Mouse (Mus musculus) limb, embryonic 14.5 days (tissue): ENCODE measurements at regions not wholly inside any gene's neighbourhood (a gene's known extent, or its start where the extent isn't known, plus 50 kb on each side); places are given as distances from the start of the nearest gene placed in this dataset.

Experiments
- ATAC-seq: fragments of 200-750 bp; cut with Nextera tagmentation; 2 replicates; pipeline ENCODE4 v1.8.0; 2017; ENCODE audit warnings: low read depth, moderate number of reproducible peaks, moderate TSS enrichment; ENCODE audit not compliant: low FRiP score
- DNase-seq: peaks from one replicate; pipeline ENCODE4 v3.0.0-alpha.2; 2015; ENCODE audit warnings: low spot score
- H3K27ac ChIP-seq: fragments of 300-500 bp; sonication (generic); replicated peaks from 2 replicates; pipeline ENCODE4 v1.5.1; 2014; ENCODE audit warnings: low read depth, mild to moderate bottlenecking, low read length, moderate library complexity, mixed read lengths
- H3K27me3 ChIP-seq: fragments of 300-500 bp; sonication (generic); 2 replicates; pipeline ENCODE4 v1.6.1; 2014; ENCODE audit warnings: low read length, mixed read lengths; ENCODE audit not compliant: control insufficient read depth, insufficient read depth
- H3K36me3 ChIP-seq: fragments of 300-500 bp; sonication (generic); 2 replicates; pipeline ENCODE4 v1.6.1; 2014; ENCODE audit warnings: mild to moderate bottlenecking, low read length, moderate library complexity, mixed read lengths; ENCODE audit not compliant: control insufficient read depth, insufficient read depth
- H3K4me1 ChIP-seq: fragments of 300-500 bp; sonication (generic); 2 replicates; pipeline ENCODE4 v1.6.1; 2014; ENCODE audit warnings: antibody characterized with exemption, low read length, mixed read lengths; ENCODE audit not compliant: control insufficient read depth, insufficient read depth
- H3K4me2 ChIP-seq: fragments of 300-500 bp; sonication (generic); replicated peaks from 2 replicates; pipeline ENCODE4 v1.6.1; 2014; ENCODE audit warnings: low read depth, mild to moderate bottlenecking, low read length, moderate library complexity; ENCODE audit not compliant: severe bottlenecking
- H3K4me3 ChIP-seq: fragments of 300-500 bp; sonication (generic); replicated peaks from 2 replicates; pipeline ENCODE4 v1.5.1; 2014; ENCODE audit warnings: low read length
- H3K9ac ChIP-seq: fragments of 300-500 bp; sonication (generic); 2 replicates; pipeline ENCODE4 v1.6.1; 2014; ENCODE audit warnings: mild to moderate bottlenecking, low read depth, low read length, moderate library complexity; ENCODE audit not compliant: severe bottlenecking
- H3K9me3 ChIP-seq: fragments of 300-500 bp; sonication (generic); 2 replicates; pipeline ENCODE4 v1.6.1; 2016; ENCODE audit warnings: low read length; ENCODE audit not compliant: control insufficient read depth
- POLR2A ChIP-seq: fragments of 200-500 bp; IDR thresholded peaks from 2 replicates; pipeline ENCODE4 v1.8.0; 2012; ENCODE audit warnings: inconsistent platforms, mild to moderate bottlenecking, moderate library complexity, borderline replicate concordance; ENCODE audit not compliant: insufficient read depth, insufficient read length; ENCODE audit errors: extremely low read depth
- WGBS: fragments of 180-500 bp; shearing (Covaris S2); extraction: QIAGEN DNeasy Blood & Tissue Kit; methylation state at CpG from one replicate; pipeline ENCODE4 v1.1.7; 2014; 5-methylcytosine and 5-hydroxymethylcytosine counted together

DNA sequence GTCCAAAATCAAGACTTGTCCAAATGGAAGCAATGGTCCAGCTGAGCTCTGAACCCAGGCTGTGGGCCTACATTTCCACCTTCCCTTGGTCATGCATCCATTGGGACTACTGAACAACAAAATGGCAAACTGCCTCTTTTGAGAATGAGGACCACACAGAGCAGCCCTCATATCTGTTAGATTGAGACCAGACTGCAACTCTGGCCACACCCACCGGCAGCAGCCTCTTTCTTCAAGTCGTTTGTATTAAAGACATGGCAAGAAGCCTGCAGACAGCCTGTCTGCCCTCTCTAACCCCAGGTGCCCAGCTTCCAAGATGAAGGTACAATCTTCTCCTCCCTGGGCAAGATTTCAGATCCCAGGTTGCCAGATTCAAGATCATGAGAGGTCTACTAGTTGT, 51.8 kb upstream of the St6galnac3 start:
- Histone ChIP-seq H3K27ac (no peak overlapping the region), H3K9me3 (no peaks in the 10 kb centered on the region), H3K9ac (no peak overlapping the region), H3K4me1 (no peaks in the 10 kb centered on the region), H3K4me3 (no peak overlapping the region), H3K4me2 (no peak overlapping the region), H3K36me3 (no peaks in the 10 kb centered on the region), H3K27me3 (no peaks in the 10 kb centered on the region)
- 48% methylated on average over 2 of the region's 2 CpGs for whole genome bisulfite sequencing
- no peak for DNase-seq
- no peak for ATAC-seq
- no peak for TF ChIP-seq POLR2A

DNA sequence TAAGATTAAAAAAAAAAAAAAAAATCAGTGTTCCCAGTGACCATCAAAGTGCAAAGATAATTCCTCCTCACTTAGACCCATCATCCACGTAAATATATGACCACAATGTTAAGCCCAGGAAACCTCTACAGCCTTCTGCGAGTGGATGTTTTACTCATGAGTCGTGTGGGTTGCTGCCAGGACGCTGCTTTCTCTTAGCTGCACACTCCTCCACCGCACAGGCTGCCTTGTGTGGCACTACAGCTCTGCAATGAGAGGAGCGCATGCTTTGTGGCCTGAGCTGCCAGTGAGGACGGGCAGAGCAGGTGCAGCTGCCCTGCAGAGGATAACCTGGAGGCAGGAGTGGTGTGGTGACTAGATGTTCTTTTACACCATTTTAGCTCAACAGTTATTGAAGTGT, 53.4 kb upstream of the St6galnac3 start:
- DNase-seq (no peak), ATAC-seq (no peak)
- TF ChIP-seq POLR2A = no peak
- H3K4me3 ChIP-seq = no peak overlapping the region
- H3K27me3 ChIP-seq = no peaks in the 10 kb centered on the region
- H3K9me3 ChIP-seq = no peaks in the 10 kb centered on the region
- H3K9ac ChIP-seq = no peak overlapping the region
- no peak overlapping the region for H3K27ac ChIP-seq
- H3K4me2 ChIP-seq = no peak overlapping the region
- WGBS = 74% methylated on average over 7 of the region's 7 CpGs
- no peaks in the 10 kb centered on the region for H3K36me3 ChIP-seq
- no peaks in the 10 kb centered on the region for H3K4me1 ChIP-seq

DNA sequence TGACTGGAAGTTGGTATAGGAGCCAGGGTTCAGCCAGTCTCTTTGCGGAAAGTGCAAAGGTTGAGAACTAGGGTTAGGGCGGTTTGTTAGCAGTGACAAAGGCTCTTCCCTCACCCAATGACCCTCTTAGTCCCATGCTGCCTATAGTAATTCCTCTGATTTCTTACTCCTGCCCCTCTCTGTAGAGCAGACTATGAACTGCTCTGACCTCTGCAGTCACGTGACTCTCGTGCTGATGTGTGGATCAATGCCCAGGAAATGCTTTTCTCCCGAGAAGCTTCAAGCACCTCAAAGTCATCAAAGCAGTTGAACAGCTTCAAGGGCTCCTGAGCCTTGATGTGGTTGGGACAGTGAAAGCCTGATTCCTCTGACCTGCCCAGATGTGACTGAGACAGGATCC, 57.5 kb upstream of the St6galnac3 start:
- H3K27ac ChIP-seq = no peak overlapping the region
- no peak overlapping the region for H3K4me2 ChIP-seq
- H3K4me1 ChIP-seq = no peaks in the 10 kb centered on the region
- H3K4me3 ChIP-seq = no peak overlapping the region
- no peaks in the 10 kb centered on the region for H3K27me3 ChIP-seq
- no peak overlapping the region for H3K9ac ChIP-seq
- ATAC-seq (peak; percentile 9; the same call in 1 of the 2 replicates), DNase-seq (no peak)
- 54% methylated on average over 5 of the region's 5 CpGs for WGBS
- no peak for TF ChIP-seq POLR2A
- no peaks in the 10 kb centered on the region for H3K9me3 ChIP-seq
- H3K36me3 ChIP-seq = no peaks in the 10 kb centered on the region

DNA sequence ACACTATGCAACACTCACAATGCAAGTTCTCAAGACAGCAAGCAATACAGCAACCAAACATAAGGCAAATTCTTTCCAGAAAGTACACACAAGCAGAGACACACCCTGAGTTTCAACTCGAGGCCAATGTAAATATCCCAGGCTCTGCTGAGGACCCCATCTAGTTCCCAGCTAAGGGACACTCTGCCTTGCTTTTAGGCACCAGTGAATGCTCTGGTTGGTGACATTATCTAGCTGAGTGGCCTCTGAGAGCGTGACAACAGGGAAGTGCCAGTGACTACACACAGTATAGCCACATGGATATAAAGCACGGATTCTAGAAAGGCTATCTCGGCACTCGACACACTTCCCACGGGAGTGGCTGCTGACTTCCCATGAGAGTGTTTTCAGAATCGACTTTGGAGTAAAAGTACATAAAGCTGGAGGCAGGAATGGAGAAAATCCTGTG, 58.3 kb upstream of the St6galnac3 start:
- no peak for DNase-seq
- TF ChIP-seq POLR2A = no peak
- WGBS = 71% methylated on average over 7 of the region's 7 CpGs

DNA sequence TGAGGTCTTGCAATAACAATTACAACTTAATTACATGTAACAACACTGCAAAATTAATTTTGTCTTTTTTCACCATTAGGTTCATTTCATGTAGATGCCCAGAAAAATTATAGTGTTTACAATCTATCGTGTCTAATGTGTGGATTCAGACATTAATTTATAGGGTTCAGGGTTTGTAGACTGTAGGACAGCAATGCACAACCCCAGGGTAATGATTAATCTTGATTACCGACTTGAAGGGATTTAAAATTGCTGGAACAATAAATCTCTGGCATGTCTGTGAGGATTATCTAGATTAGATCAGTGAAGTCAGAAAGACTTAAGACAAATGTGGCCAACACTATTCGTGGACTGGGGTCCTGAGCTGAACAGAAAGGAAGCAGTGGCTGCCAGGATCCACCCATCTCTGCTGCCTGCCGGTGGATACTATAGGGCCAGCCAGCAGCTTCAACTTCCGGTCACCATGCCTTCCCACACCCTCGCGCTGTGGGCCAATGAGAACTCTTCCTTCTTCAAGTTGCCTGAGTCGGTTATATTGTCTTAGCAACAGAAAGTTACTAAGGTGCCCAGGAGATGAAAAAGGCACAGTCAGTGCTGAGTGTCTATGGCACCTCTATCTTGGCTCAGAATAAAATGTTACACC, 59.1 kb upstream of the St6galnac3 start:
- ATAC-seq = no peak
- no peaks in the 10 kb centered on the region for H3K9me3 ChIP-seq
- H3K27ac ChIP-seq = no peak overlapping the region
- DNase-seq = no peak
- H3K4me2 ChIP-seq = no peak overlapping the region
- no peak overlapping the region for H3K9ac ChIP-seq
- H3K27me3 ChIP-seq = no peaks in the 10 kb centered on the region
- H3K4me3 ChIP-seq = no peak overlapping the region
- 55% methylated on average over 8 of the region's 8 CpGs for WGBS
- no peaks in the 10 kb centered on the region for H3K4me1 ChIP-seq
- no peak for TF ChIP-seq POLR2A
- no peaks in the 10 kb centered on the region for H3K36me3 ChIP-seq

More for the DNA sequence above, 58.3 kb upstream of the St6galnac3 start:
- Histone ChIP-seq H3K4me2 (no peak overlapping the region), H3K4me3 (no peak overlapping the region), H3K4me1 (no peaks in the 10 kb centered on the region), H3K27ac (no peak overlapping the region), H3K27me3 (no peaks in the 10 kb centered on the region), H3K9ac (no peak overlapping the region), H3K36me3 (no peaks in the 10 kb centered on the region), H3K9me3 (no peaks in the 10 kb centered on the region)
- ATAC-seq = no peak
